Mouse (Mus musculus) liver, adult 2 months (tissue): ENCODE measurements around the gene Trpv2.
"Not testable (repeated sequence)": the region's sequence is repeated elsewhere in the genome, so short reads cannot be mapped to it uniquely, and the experiment has no call there.

Experiments
- CTCF ChIP-seq: fragments of 200-500 bp; IDR thresholded peaks from 2 replicates; pipeline ENCODE4 v1.5.1; 2011; ENCODE audit warnings: low read depth, low read length, control low read depth
- POLR2A ChIP-seq: fragments of 200-500 bp; IDR thresholded peaks from 2 replicates; pipeline ENCODE4 v1.6.1; 2011; ENCODE audit warnings: low read length, control low read depth; ENCODE audit not compliant: insufficient read depth; ENCODE audit errors: extremely low read depth

GRCm38 (mm10) chr11:62649803-62650202 is 75.5 kb downstream of the Trpv2 start:
- not testable (repeated sequence) for TF ChIP-seq CTCF, POLR2A
